Mouse (Mus musculus): Measurements from ENCODE around the gene Glrx5.

DNA sequence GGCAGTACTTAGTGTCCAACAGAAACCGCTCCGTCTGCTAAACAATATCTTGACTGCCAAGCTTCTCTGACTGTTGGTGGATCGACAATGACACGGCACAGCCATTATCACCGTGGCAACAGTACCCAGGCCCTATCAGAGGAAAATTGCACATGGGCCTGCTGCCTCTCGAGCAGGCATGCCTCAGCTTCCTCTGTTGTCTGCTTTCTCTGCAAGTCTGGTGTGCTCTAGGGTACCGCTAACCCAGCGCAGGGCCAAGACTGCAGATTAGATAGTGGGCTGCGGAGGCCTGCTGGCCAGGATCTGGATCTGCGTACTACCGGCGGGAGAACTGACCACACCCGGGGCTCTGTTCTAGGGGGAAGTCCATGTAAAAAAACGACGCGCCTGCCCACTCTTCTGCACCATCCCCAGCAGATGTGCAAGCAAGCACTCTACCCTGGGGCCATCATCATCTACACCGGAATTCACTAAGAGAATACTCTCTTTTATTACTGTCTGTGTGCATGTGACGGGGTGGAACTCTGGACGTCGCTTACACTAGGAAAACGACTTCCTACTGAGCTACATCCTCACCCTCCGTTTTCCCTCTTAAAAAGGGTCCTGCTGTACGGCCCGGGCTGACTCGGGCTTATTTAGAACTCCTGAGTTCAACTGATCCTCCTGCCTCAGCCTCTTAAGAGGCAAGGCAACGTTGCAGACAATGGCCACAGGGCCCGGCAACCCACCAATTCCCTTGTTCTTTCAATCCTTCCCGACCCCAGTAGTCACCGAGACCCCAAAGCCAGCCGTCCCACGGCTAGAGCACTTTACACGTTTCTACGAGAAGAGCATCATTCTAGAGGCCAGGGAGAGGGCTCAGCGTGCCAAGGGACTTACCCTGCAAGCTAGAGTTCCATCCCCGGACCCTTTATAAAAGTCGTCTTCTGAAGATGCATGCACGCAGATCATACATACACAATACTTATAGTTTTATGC is 1.1 kb upstream of the Glrx5 start:
- TF ChIP-seq CTCF (IDR thresholded peaks at IDR 0.05; ENCODE audit: extremely low read depth, insufficient read depth, low read length) (no peak), POLR2A (IDR thresholded peaks at IDR 0.05; ENCODE audit: extremely low read depth, insufficient read depth, low read length) (no peak)
